Mouse (Mus musculus) heart, postnatal 14 days (tissue): ENCODE data around the gene BC052040. TPM values are rescaled to one million over a fixed set of nuclear protein-coding genes. Genes with fewer than 3 reads are reported as not detected.

Experiments used
- DNase-seq, 2 experiments: peaks; one replicate each; pipeline ENCODE4 v3.0.0; 2021 to 2022
- intact Hi-C: fragments of 180-260 bp; cut with DNase I; formaldehyde crosslinking; loops from one replicate; pipeline ENCODE4 v1.15.1; 2025
- total RNA-seq, 2 experiments: library from RNA; stranded (reverse); gene quantifications; 2 replicates each; pipeline ENCODE4 v1.2.3; 2021

BC052040 gene
- total RNA-seq, 2 experiments from 2014 or later: 1.7 to 2.3 TPM

GRCm38 (mm10) chr2:115751177-115751576 lies 169.7 kb downstream of the BC052040 start:
- DNase-seq: no peak
- intact Hi-C loops: no loop called here

DNA sequence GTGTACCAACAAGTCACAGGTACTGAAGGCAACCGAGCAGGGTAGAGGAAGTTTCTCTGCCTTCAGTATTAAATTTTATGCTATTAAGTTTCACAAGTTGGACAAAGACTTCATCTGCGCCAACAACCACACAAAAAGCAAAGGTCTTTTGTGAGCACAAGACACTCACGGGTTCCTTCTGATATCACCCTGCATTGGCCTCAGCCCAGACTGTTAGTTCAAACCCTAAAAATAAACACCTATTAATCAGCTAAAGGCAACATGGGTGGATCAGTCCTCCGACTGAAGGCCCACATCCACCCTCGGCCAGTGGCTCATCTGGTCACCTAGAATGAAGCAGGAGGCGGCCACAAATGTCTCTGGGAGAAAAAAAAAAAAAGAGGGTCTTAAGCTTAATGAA lies 176.2 kb downstream of the BC052040 start:
- intact Hi-C loops: no loop called here
- DNase-seq: peak; percentile 11 to 38

- no peak for DNase-seq
Observed at GRCm38 (mm10) chr2:115758542-115758941, 177.0 kb downstream of the BC052040 start.

GRCm38 (mm10) chr2:115764595-115765305 lies 183.2 kb downstream of the BC052040 start:
- DNase-seq: no peak
- intact Hi-C loops: no loop called here

More at GRCm38 (mm10) chr2:115758542-115758941, 177.0 kb downstream of the BC052040 start:
- intact Hi-C loops: no loop called here

GRCm38 (mm10) chr2:115769597-115770305 lies 188.2 kb downstream of the BC052040 start:
- DNase-seq: no peak
- intact Hi-C loops: no loop called here

GRCm38 (mm10) chr2:115772709-115773108 lies 191.2 kb downstream of the BC052040 start:
- DNase-seq: no peak
- intact Hi-C loops: no loop called here

- DNase-seq: no peak
- intact Hi-C loops: no loop called here
Observed at GRCm38 (mm10) chr2:115774153-115774908, 192.8 kb downstream of the BC052040 start.

DNA sequence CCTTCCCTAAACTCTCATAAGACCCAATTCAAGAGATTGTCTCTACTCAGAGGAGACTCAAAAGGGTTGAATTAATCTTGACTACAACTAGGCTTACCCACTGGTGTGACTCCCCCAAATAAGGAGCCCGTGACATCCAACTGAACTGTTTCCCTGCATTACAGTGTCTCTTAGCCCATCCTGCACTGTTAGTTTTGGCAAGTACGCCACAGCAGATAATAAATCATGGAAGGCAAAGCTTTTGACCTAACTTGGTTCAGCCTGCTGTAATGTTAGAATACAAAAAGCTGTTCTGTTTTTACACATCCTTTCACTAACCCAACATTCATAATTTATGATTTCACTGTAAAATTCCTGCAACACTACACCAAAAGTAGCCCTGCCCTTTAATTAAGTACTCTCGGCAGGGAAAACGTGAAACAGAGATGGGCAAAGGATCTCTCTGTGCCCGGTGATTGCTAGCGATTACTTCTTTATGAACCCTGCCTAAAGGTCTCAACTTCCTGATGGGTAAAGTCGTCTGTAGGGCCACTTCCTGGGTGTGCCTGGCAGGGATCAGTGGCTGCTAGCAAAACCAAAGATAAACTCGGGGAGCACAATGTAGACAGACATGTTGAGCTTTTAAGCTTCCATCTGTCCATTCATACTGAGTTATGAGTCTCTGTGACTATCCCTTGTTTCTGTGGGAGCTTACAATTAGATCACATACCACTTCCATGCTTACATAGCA lies 194.1 kb downstream of the BC052040 start:
- intact Hi-C loops: no loop called here
- no peak for DNase-seq

GRCm38 (mm10) chr2:115776924-115777860 lies 195.7 kb downstream of the BC052040 start:
- intact Hi-C loops: no loop called here
- DNase-seq: peak in 1 of 2 experiments; percentile 15

GRCm38 (mm10) chr2:115780546-115781011 lies 199.1 kb downstream of the BC052040 start:
- intact Hi-C loops: no loop called here
- peak; percentile 13 to 35 for DNase-seq

DNA sequence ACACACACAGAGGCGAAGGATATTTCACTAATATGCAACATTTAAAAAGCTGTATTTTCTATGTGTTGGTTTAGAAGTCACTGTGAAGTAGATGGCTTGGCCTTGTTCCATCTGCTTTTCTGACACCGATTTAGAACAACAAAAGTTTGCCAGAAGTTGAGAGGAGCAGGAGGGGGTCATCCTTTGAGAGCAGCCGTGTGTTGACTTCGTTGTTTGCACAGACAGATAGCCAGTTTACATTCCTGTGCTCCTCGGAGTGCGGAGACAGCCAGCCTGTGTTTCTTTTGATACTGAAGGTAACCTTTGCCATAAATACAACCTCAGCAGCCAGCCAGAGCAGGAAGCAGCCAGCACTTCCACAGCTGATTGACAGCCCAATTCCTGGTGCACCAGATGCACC lies 204.2 kb downstream of the BC052040 start:
- no peak for DNase-seq
- intact Hi-C loops: no loop called here

GRCm38 (mm10) chr2:115798839-115799238 lies 217.3 kb downstream of the BC052040 start:
- DNase-seq: no peak
- intact Hi-C loops: no loop called here

DNA sequence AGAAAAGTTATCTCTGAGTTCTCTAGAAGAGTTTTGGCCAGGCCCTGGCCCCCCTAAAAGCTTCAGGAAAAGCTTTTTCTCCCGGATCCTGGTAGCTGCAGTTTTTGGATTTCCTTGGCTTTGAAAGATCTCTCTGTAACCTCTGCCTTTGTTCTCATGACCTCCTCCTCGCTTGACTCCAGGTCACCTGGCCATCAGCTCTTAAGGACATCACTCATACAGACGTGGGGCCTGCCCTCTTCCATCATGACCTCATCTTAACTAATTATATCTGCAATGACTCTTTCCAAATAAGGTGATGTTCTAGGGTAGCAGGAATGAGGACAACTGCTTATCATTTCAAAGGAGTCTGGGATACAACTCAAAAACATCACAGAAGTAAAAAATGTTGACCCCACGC lies 226.9 kb downstream of the BC052040 start:
- intact Hi-C loops: no loop called here
- DNase-seq: no peak

GRCm38 (mm10) chr2:115813316-115813715 lies 231.8 kb downstream of the BC052040 start:
- DNase-seq: no peak
- intact Hi-C loops: no loop called here

DNA sequence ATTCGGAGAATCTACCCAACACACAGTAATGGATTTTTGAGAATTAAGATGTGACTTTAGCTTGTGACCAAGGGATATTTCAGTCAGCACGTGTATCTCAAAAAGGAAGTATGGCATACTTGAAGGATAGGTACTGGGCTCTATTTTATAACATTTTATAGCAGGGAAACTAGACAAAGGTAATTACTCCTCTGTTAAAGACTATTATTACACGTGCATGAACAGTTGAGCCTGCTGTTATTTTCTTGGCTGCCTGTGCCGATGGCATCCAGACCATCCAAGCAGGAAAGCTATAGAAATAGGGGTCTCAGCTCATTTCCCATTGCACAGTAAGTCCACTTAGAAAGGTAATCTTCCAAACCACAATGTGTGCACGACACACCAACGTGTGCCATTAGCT lies 232.2 kb downstream of the BC052040 start:
- DNase-seq: no peak
- intact Hi-C loops: no loop called here

DNA sequence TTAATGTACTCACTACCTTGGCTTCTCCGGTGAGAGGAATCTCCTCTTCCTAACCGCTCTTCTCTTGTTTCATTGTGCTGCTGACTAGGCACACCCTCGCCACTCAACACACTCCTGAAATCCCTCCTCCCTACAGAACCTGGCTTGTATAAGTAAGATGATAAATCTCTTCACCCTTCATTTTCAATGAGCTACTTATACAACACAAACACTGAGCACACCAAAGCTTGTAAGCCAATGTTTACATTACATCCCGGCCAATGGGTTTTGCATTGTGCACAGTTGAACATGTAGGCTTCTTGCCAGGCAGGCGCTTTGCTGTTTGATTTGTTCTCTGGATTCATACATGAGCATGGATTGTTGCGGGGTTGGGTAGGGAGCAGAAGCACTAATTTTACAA lies 236.4 kb downstream of the BC052040 start:
- intact Hi-C loops: no loop called here
- no peak for DNase-seq

GRCm38 (mm10) chr2:115822361-115822760 lies 240.8 kb downstream of the BC052040 start:
- no peak for DNase-seq
- intact Hi-C loops: no loop called here
